Mouse (Mus musculus): ENCODE results near the gene Itprip. TPM values are rescaled to one million over a fixed set of nuclear protein-coding genes. Genes with fewer than 3 reads are reported as not detected.

Gene Itprip
- total and polyA plus RNA-seq, 2 experiments from 2014 or later, result 3.1 to 6.6 TPM

DNA sequence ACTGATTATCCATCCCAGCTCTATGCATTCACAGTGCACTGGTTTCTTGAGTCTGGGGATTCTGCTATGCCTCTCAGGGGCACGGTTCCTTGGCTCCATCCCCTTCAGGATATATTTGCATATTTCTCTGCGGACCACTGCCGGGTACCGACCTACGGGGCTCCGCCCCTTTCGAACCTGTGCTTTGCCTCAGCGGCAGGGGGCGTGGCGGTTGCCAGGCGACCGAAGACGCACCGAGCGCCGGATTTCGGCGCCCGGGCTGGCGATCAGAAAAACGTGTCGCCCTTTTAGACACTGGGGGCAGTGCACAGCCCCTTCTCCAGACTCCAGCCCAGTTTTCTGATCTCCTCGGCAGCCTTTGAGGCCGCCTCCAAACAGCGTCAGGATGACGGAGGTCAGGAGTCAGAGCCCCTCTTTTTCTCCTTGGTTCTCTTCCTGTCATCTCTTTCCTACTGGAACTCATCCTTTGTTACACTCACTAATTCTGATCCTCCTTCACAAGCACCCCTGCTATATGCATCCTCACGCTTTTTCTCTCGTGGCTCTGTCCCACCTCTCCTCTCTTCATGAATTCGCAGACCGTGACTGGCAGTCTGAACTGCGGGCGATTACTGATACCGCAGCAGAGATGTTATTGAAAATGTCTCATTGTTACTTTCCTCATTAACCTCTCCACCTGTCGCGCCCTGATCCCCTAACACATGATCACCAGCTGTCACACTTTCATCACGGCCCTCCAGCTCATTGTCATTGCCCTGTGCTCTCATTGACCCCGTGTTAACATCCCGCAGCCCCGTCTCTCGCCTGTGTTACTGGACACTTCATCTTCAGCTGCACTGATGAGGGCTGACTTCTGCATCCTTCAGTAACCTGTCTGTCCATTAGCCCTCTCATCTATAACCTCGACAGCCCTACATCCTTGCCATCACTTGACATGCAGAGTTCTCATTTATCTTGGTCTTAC is 18.6 kb upstream of the Itprip start, which contains the start of gene Cfap58:
Gene Cfap58 (plus strand): TSS at position 233 of the 964 bp plus-strand sequence.
- peak within 1 kb of the TSS; percentile 43 for H3K9ac ChIP-seq (replicated peaks; ENCODE audit: low read length)
- ATAC-seq (peak; percentile 95), DNase-seq (ENCODE audit: low spot score) (peak; percentile 92)
- 3% methylated on average over 41 of the region's 41 CpGs for WGBS
- H3K4me3 ChIP-seq (ENCODE audit: low read length), result peak within 1 kb of the TSS; percentile 34
- peak within 1 kb of the TSS; percentile 65 for H3K4me2 ChIP-seq (ENCODE audit: low read depth, low read length)
- H3K27ac ChIP-seq, result peak within 1 kb of the TSS; percentile 41; the same call in 1 of the 2 replicates
- no peaks in the 10 kb centered on the region for H3K27me3 ChIP-seq (ENCODE audit: insufficient read depth, low read length)
- H3K36me3 ChIP-seq (ENCODE audit: insufficient read depth, low read length), result no peaks in the 10 kb centered on the region
- no peaks in the 10 kb centered on the region for H3K9me3 ChIP-seq (ENCODE audit: low read length)
- no peaks in the 10 kb centered on the region for H3K4me1 ChIP-seq (ENCODE audit: insufficient read depth, low read length)
- TF ChIP-seq CTCF (IDR thresholded peaks at IDR 0.05; ENCODE audit: low read depth), result peak; percentile 52

GRCm38 (mm10) chr19:47936938-47937337 is 17.8 kb upstream of the Itprip start:
- H3K9ac ChIP-seq (replicated peaks; ENCODE audit: low read length), result peak overlapping the region; percentile 43; the same call in 1 of the 2 replicates
- H3K4me2 ChIP-seq (ENCODE audit: low read depth, low read length), result peak overlapping the region; percentile 65
- no peaks in the 10 kb centered on the region for H3K36me3 ChIP-seq (ENCODE audit: insufficient read depth, low read length)
- no peak for TF ChIP-seq CTCF (IDR thresholded peaks at IDR 0.05; ENCODE audit: low read depth)
- WGBS, result 51% methylated on average over 9 of the region's 9 CpGs
- H3K4me3 ChIP-seq (ENCODE audit: low read length), result peak overlapping the region; percentile 34
- ATAC-seq, result no peak
- H3K4me1 ChIP-seq (ENCODE audit: insufficient read depth, low read length), result no peaks in the 10 kb centered on the region
- no peaks in the 10 kb centered on the region for H3K9me3 ChIP-seq (ENCODE audit: low read length)
- DNase-seq (ENCODE audit: low spot score), result no peak
- H3K27ac ChIP-seq, result peak overlapping the region; percentile 41; the same call in 1 of the 2 replicates
- H3K27me3 ChIP-seq (ENCODE audit: insufficient read depth, low read length), result no peaks in the 10 kb centered on the region

DNA sequence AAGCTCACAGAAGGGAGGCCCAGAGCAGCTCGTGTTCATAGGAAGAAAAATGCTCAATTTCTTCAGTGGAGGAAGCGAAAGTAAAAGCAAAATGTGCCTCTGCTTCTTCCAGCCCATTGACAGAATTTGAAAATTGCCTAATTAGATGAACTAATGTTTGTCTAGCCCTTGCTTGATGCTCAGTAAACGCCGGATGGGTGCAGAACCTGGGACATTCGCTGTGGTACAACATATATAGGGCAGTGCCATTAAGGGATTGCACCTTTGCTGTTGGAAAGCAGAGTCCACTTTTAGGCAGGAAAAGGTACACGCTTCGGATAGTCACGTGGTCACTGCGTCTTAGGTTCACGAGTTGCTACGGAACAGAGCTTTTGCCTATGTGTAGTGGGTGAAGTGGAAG is 17.4 kb upstream of the Itprip start:
- 88% methylated on average over 11 of the region's 11 CpGs for WGBS
- H3K36me3 ChIP-seq (ENCODE audit: insufficient read depth, low read length), result no peaks in the 10 kb centered on the region
- ATAC-seq (no peak), DNase-seq (ENCODE audit: low spot score) (no peak)
- H3K4me2 ChIP-seq (ENCODE audit: low read depth, low read length), result no peak overlapping the region
- H3K9me3 ChIP-seq (ENCODE audit: low read length), result no peaks in the 10 kb centered on the region
- no peak overlapping the region for H3K27ac ChIP-seq
- H3K27me3 ChIP-seq (ENCODE audit: insufficient read depth, low read length), result no peaks in the 10 kb centered on the region
- no peak overlapping the region for H3K4me3 ChIP-seq (ENCODE audit: low read length)
- TF ChIP-seq CTCF (IDR thresholded peaks at IDR 0.05; ENCODE audit: low read depth), result no peak
- H3K4me1 ChIP-seq (ENCODE audit: insufficient read depth, low read length), result no peaks in the 10 kb centered on the region
- H3K9ac ChIP-seq (replicated peaks; ENCODE audit: low read length), result no peak overlapping the region

- ATAC-seq, result no peak
- 79% methylated on average over 6 of the region's 6 CpGs for WGBS
Observed at GRCm38 (mm10) chr19:47935530-47935929, 16.4 kb upstream of the Itprip start.

DNA sequence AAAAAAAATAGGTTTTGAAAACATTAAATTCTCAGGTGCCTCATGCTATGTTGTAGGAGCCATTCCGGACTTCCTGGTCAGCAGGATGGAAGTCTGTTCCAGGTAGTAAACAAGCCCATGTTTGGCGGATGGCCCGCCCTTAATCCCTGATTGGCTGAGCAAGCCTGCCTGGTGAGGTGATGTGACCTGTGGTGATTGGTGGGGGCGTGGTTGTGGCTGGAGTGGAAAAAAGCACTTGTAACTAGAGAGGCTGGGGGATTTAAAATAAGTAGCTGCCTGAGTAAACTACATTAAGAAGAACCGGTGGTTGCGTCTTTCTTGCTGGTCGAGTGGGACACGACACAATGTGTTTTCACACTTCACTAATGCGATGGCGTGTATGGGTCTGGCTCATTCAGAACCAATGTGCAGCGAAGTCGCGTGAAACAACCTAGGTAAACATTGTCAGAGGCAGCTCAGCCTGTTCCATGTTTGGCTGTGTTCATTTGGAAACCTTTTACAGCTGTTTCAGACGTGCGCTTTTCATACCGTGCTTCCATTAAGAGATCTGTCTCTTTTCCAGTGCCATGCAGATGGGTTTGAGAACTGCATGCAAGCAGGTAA is 15.6 kb upstream of the Itprip start:
- Histone ChIP-seq H3K36me3 (ENCODE audit: insufficient read depth, low read length) (no peaks in the 10 kb centered on the region), H3K4me1 (ENCODE audit: insufficient read depth, low read length) (no peaks in the 10 kb centered on the region), H3K9ac (replicated peaks; ENCODE audit: low read length) (no peak overlapping the region), H3K4me2 (ENCODE audit: low read depth, low read length) (no peak overlapping the region), H3K27ac (no peak overlapping the region), H3K9me3 (ENCODE audit: low read length) (no peaks in the 10 kb centered on the region), H3K27me3 (ENCODE audit: insufficient read depth, low read length) (no peaks in the 10 kb centered on the region), H3K4me3 (ENCODE audit: low read length) (no peak overlapping the region)
- DNase-seq (ENCODE audit: low spot score) (no peak), ATAC-seq (no peak)
- WGBS, result 79% methylated on average over 16 of the region's 16 CpGs
- no peak for TF ChIP-seq CTCF (IDR thresholded peaks at IDR 0.05; ENCODE audit: low read depth)

More at GRCm38 (mm10) chr19:47935530-47935929, 16.4 kb upstream of the Itprip start:
- no peaks in the 10 kb centered on the region for H3K36me3 ChIP-seq (ENCODE audit: insufficient read depth, low read length)
- H3K4me1 ChIP-seq (ENCODE audit: insufficient read depth, low read length), result no peaks in the 10 kb centered on the region
- H3K27ac ChIP-seq, result no peak overlapping the region
- no peak for TF ChIP-seq CTCF (IDR thresholded peaks at IDR 0.05; ENCODE audit: low read depth)
- no peak overlapping the region for H3K4me3 ChIP-seq (ENCODE audit: low read length)
- H3K27me3 ChIP-seq (ENCODE audit: insufficient read depth, low read length), result no peaks in the 10 kb centered on the region
- H3K9ac ChIP-seq (replicated peaks; ENCODE audit: low read length), result no peak overlapping the region
- no peak overlapping the region for H3K4me2 ChIP-seq (ENCODE audit: low read depth, low read length)
- DNase-seq (ENCODE audit: low spot score), result no peak
- no peaks in the 10 kb centered on the region for H3K9me3 ChIP-seq (ENCODE audit: low read length)

- H3K4me2 ChIP-seq (ENCODE audit: low read depth, low read length), result no peak overlapping the region
- no peak overlapping the region for H3K4me3 ChIP-seq (ENCODE audit: low read length)
- H3K9me3 ChIP-seq (ENCODE audit: low read length), result no peaks in the 10 kb centered on the region
- no peak for TF ChIP-seq CTCF (IDR thresholded peaks at IDR 0.05; ENCODE audit: low read depth)
- no peaks in the 10 kb centered on the region for H3K27me3 ChIP-seq (ENCODE audit: insufficient read depth, low read length)
- H3K27ac ChIP-seq, result no peak overlapping the region
- ATAC-seq (no peak), DNase-seq (ENCODE audit: low spot score) (no peak)
- H3K9ac ChIP-seq (replicated peaks; ENCODE audit: low read length), result no peak overlapping the region
- 93% methylated on average over 8 of the region's 8 CpGs for WGBS
- no peaks in the 10 kb centered on the region for H3K4me1 ChIP-seq (ENCODE audit: insufficient read depth, low read length)
- H3K36me3 ChIP-seq (ENCODE audit: insufficient read depth, low read length), result no peaks in the 10 kb centered on the region
Observed at GRCm38 (mm10) chr19:47934146-47934545, 15.0 kb upstream of the Itprip start.

All from hindbrain, postnatal 0 days (tissue).